Mouse (Mus musculus) urinary bladder, postnatal 14 days (tissue): ENCODE data around the gene Dennd4b.
"Not testable (repeated sequence)": the region's sequence is repeated elsewhere in the genome, so short reads cannot be mapped to it uniquely, and the experiment has no call there.

ENCODE experiments used
- DNase-seq: peaks from one replicate; pipeline ENCODE4 v3.0.0; 2021; ENCODE audit warnings: low spot score

The Dennd4b gene

DNA sequence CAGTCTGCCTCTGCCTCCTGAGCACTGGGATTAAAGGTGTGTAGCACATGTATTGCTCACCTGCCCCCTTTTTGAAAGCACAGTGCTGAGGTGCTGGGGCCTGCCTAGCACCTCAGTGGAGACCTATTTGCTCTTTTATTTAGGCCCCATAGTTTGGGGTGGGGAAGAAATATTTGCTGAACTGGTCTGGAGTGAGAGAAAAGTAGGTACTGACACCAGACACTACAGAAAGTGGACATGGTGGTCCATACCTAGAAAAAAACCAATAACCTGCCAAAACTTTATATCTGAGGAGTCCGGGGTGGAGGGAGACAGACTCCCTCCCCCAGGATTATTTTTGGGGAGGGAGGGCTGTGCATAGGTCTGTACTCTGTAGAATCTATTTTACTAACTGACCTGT is 11.8 kb upstream of the Dennd4b start:
- DNase-seq = not testable (repeated sequence)

- DNase-seq = peak; percentile 96
Observed at GRCm38 (mm10) chr3:90253653-90254418, 11.1 kb upstream of the Dennd4b start, which contains the start of gene Crtc2. Crtc2 (plus strand) TSS chr3:90254163.

GRCm38 (mm10) chr3:90254419-90255193 is 10.4 kb upstream of the Dennd4b start:
- DNase-seq = no peak

DNA sequence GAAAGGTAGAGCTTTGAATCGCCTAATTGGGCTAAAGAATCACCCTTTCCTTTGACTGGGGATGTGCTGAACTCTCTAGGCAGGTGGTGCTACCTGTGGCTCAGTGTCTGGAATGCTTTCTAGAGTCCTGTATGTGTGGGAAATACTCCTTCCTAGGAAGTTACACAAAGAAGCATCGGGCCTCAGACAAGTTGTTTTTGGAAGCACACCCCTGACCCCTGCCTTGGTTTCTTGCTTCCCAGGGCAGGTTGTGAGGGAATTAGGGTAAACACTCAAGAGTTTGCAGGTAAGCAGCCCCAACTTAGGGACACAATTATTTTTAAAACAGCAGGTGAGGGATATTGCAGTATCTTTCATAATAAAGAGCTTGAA is 9.8 kb upstream of the Dennd4b start:
- no peak for DNase-seq

- DNase-seq = no peak
Observed at GRCm38 (mm10) chr3:90255784-90256353, 9.1 kb upstream of the Dennd4b start.

GRCm38 (mm10) chr3:90256731-90257530 is 8.1 kb upstream of the Dennd4b start:
- no peak for DNase-seq

- no peak for DNase-seq
Observed at GRCm38 (mm10) chr3:90258521-90258920, 6.5 kb upstream of the Dennd4b start.

DNA sequence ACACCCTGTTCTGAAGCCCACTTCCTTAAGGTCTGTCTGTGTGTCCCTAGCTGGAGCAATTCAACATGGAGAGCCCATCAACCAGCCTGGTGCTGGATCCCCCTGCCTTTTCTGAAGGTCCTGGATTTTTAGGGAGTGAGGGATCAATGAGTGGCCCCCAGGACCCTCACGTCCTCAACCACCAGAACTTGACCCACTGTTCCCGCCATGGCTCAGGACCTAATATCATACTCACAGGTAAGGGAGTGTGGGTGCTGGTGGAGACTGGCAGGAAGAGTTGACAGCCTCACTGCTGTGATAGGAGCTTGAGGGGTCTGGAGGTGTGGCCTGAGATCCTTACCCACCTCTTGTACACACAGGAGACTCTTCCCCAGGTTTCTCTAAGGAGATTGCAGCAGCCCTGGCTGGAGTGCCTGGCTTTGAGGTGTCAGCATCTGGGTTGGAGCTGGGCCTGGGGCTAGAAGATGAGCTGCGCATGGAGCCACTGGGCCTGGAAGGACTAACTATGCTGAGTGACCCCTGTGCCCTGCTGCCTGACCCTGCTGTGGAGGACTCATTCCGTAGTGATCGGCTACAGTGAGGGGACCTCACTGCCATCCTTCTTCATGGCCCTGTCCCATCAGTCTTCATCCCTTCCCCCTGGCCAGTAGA is 1.7 kb upstream of the Dennd4b start:
- DNase-seq = no peak

GRCm38 (mm10) chr3:90264687-90265033 is 325 bp upstream of the Dennd4b start:
- DNase-seq = no peak

DNA sequence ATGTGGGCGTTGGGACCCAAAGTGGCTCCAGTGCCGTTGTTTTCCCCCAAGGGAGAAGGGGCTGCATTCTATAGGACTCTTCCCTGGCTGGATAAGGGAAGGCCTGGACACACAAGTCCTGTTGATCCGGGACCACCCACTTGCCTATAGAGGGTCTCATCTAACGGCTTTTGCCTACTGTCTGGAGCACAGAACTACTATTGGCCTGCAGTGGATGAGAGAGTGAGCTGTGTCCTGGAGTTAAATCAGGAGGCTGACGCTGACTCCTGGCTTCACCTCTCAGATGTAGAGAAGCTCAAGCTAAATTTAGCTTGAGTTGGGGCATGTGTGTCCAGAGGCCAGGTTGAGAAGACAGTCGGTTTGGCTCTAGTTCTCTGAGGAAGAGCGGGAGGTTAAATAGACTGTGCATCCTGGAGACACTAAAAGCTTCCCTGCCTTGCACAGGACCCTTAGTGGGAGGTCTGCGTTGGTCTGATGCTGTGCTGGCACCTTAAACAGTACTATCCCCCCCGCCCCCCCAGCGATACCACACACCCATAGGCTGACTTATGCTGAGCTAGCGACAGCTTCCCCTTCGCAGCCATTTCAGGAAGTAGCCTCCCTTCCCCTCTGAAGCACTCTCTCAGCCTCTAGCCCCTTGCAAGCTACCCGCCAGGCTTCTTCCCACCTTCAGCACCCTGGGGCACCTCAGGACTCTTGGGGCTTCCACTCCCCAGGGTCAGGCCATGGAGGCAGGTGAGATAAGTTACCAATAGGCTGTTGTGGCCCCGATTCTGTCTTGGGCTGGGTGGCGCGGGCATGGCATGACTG is 1.2 kb downstream of the Dennd4b start:
- no peak for DNase-seq

DNA sequence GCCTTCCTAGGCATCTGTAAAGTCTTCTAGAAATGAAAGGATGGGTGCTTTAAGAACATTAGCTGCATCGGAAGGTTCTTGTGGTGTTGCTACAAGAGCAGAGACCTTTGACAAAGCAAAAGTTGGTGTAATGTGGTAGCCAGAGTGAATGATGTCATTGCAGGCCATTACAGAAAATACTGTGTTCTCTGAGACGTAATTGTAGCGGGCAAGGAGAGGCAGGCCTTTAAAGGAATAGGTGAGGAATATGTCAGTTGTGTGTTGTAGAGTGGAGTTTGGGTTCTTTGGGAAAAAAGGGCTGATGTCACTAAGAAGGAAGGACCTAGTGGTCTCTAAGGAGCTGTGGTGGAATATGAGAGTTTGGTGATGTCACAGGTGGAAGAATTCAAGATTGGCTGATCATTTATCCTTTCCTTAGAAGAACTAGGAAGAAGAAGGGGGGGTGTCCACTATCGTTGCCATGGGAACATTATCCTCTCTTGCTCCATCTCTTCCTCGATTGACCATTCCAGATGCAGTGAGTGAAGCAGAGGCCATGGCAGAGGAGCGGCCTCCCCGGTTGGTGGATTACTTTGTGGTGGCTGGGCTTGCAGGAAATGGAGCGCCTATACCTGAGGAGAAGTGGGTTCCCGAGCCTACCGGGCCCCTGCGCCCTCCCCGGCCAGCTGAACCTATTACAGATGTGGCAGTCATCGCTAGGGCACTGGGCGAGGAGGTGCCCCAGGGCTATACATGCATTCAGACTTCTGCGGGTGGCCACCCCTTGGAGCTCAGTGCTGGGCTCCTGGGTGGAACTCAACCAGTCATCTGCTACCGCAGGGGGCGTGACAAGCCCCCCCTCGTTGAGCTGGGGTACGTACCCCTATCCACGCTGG is 2.2 kb downstream of the Dennd4b start:
- no peak for DNase-seq

- no peak for DNase-seq
Observed at GRCm38 (mm10) chr3:90268190-90268589, 3.2 kb downstream of the Dennd4b start.

DNA sequence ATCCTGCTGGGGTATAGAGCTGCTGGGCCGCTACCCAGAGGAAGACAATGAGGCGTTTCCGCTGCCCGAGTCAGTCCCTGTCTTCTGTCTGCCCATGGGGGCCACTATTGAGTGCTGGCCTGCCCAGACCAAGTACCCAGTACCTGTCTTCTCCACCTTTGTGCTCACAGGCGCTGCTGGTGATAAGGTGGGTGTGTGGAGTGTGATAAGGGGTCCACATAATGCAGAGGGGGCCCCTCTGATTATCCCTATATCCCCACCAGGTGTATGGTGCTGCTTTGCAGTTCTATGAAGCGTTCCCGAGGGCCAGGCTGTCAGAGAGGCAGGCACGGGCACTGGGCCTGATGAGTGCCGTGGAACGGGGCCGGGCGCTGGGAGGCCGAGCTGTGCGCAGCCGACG is 4.0 kb downstream of the Dennd4b start:
- DNase-seq = no peak

DNA sequence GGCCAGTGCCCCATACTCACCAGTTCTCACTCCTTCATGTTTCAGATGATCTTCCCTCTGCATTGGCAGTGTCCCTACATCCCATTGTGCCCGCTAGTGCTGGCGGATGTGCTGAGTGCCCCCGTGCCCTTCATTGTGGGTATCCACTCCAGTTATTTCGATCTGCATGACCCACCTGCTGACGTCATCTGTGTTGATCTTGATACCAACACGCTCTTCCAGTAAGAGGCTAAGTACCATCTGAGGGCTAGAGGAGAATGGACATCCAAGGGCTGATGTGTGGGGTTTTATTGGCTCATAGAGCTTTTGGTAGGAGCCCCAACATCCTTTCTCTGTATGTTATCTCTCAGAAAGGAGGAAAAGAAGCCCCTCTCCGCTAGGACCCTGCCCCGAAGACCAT is 5.8 kb downstream of the Dennd4b start:
- DNase-seq = no peak

DNA sequence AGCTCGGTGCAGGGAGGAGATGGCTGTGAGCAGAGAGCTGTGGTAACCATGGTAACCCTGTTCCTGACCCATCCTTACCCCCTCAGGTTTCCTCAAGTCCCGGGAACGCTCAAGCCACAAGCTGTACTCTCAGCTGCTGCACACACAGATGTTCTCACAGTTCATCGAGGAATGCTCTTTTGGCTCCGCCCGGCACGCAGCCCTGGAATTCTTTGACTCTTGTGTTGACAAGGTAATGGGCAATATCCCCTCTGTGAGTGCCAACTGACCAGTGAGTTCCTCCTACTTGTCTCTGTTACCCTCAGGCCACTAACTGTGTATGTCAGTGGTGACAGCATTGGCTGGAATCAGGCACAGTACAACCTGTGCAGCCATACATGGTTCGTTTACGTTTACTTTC is 7.2 kb downstream of the Dennd4b start:
- no peak for DNase-seq

DNA sequence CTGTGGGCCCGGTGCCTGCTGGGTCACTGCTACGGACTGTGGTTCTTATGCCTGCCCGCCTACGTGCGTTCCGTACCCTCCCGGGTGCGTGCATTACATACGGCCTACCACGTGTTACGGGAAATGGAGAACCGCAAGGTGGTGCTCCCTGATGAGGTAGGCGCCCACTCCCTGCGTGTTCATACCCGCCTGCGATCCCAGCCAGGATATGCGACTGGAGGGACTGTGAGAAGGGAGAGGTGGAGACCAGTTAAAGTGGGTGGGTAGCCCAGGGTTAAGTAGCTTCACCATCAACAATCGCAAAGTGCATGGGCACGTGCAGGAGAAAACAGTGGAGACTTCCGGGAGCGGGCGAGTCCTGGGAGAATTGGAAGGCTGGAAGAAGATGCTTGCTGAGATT is 8.9 kb downstream of the Dennd4b start:
- no peak for DNase-seq

DNA sequence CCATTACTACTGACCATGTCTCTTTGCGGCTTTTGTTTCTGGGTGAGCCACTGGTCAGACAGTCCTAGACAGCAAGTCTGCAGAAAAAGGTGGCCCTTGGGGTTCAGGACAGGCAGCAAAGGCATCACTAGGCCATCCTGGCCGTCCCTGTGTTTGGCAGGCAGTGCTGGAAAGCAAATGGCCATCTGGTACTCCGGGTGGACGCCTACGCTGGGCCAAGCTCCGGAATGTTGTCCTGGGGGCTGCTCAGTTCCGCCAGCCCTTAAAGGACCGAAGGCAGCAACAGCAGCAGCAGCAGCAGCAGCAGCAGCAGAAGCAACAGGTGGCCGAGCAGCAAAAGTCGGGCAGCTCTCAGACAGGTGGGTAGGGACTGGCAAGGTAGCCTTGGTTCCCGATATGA is 10.3 kb downstream of the Dennd4b start:
- DNase-seq = no peak

GRCm38 (mm10) chr3:90276858-90277257 is 11.9 kb downstream of the Dennd4b start:
- DNase-seq = no peak

GRCm38 (mm10) chr3:90277793-90278192 is 12.8 kb downstream of the Dennd4b start:
- no peak for DNase-seq

GRCm38 (mm10) chr3:90278211-90278610 is 13.2 kb downstream of the Dennd4b start:
- DNase-seq = no peak
